Mouse (Mus musculus) T-helper 2 cell (primary cell): ENCODE data around the gene Bcr.

ENCODE experiments used
- in situ Hi-C: fragments of 300-600 bp; cut with MboI, MseI; formaldehyde crosslinking; loops from one replicate; pipeline ENCODE4 v1.15.1; 2025; ENCODE audit warnings: high pct_unique_total_duplicates

The Bcr gene

GRCm38 (mm10) chr10:75173056-75173455, 112.7 kb downstream of the Bcr start:
- in situ Hi-C loops: no loop called here

- in situ Hi-C loops: no loop called here
These were observed 113.3 kb downstream of the Bcr start for GRCm38 (mm10) chr10:75173712-75174111.

GRCm38 (mm10) chr10:75176494-75176893, 116.1 kb downstream of the Bcr start:
- in situ Hi-C loops: no loop called here

- in situ Hi-C loops: no loop called here
These were observed 118.5 kb downstream of the Bcr start for GRCm38 (mm10) chr10:75178911-75179310.

- in situ Hi-C loops: loop anchor here (5.0 kb wide), 1 partner anchor 65 kb away; no protein-coding TSS in a partner anchor
These were observed 121.9 kb downstream of the Bcr start for GRCm38 (mm10) chr10:75182151-75182774.

- in situ Hi-C loops: loop anchor here (5.0 kb wide), 1 partner anchor 62 kb away; no protein-coding TSS in a partner anchor
These were observed 124.4 kb downstream of the Bcr start for GRCm38 (mm10) chr10:75184826-75185225.

- in situ Hi-C loops: no loop called here
These were observed 126.2 kb downstream of the Bcr start for GRCm38 (mm10) chr10:75186551-75186950.

GRCm38 (mm10) chr10:75187366-75188056, 127.1 kb downstream of the Bcr start:
- in situ Hi-C loops: no loop called here

GRCm38 (mm10) chr10:75191647-75192046, 131.3 kb downstream of the Bcr start:
- in situ Hi-C loops: no loop called here

- in situ Hi-C loops: no loop called here
These were observed 137.4 kb downstream of the Bcr start for GRCm38 (mm10) chr10:75197817-75198216.

GRCm38 (mm10) chr10:75200733-75201132, 140.3 kb downstream of the Bcr start:
- in situ Hi-C loops: no loop called here

- in situ Hi-C loops: loop anchor here (5.0 kb wide), 1 partner anchor 731 kb away; the partner anchor contains the start of gene Mmp11
These were observed 145.8 kb downstream of the Bcr start for GRCm38 (mm10) chr10:75206192-75206591.

- in situ Hi-C loops: no loop called here
These were observed 150.4 kb downstream of the Bcr start for GRCm38 (mm10) chr10:75210841-75211240.

GRCm38 (mm10) chr10:75211807-75212645, 151.6 kb downstream of the Bcr start, which contains the start of gene Specc1l:
Specc1l (plus strand) TSS chr10:75212073.
- in situ Hi-C loops: no loop called here

GRCm38 (mm10) chr10:75212981-75213380, 152.6 kb downstream of the Bcr start:
- in situ Hi-C loops: no loop called here

GRCm38 (mm10) chr10:75220722-75221121, 160.3 kb downstream of the Bcr start:
- in situ Hi-C loops: loop anchor here (5.0 kb wide), 1 partner anchor 217 kb away; no protein-coding TSS in a partner anchor

GRCm38 (mm10) chr10:75221936-75222610, 161.7 kb downstream of the Bcr start:
- in situ Hi-C loops: loop anchor here (5.0 kb wide), 1 partner anchor 215 kb away; no protein-coding TSS in a partner anchor

GRCm38 (mm10) chr10:75222611-75222998, 162.2 kb downstream of the Bcr start:
- in situ Hi-C loops: loop anchor here (5.0 kb wide), 1 partner anchor 215 kb away; no protein-coding TSS in a partner anchor

GRCm38 (mm10) chr10:75224154-75224553, 163.8 kb downstream of the Bcr start:
- in situ Hi-C loops: loop anchor here (5.0 kb wide), 1 partner anchor 213 kb away; no protein-coding TSS in a partner anchor

- in situ Hi-C loops: loop anchor here (5.0 kb wide), 1 partner anchor 213 kb away; no protein-coding TSS in a partner anchor
These were observed 164.2 kb downstream of the Bcr start for GRCm38 (mm10) chr10:75224630-75225029.

- in situ Hi-C loops: no loop called here
These were observed 167.0 kb downstream of the Bcr start for GRCm38 (mm10) chr10:75227381-75227780.
